Comparison of ENCODE assay signal across 9 mouse cellular contexts in the genomic region with DNA sequence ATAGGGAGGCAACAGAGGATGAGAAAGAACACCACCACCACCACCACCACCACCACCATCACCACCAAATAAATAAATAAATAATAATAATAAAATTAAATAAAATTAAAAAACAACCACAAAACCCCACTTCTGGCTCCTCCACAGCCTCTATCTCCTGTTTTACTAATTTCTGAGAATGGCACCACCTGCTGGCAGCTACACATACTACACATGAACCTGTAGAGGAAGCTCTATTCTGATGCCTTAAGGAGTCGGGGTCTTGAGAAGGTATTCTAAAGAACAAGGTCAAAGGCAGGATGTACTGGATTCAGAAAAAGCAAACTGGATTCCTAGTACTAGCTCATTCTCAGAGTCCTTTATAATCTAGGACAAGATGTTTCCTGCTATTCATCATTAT.
DNase-seq lines count a peak whose midpoint lies in the region; ATAC-seq and TF ChIP-seq lines count a peak whose summit lies in the region.
"Had no signal": no experiment of that assay in that cellular context is flagged by ENCODE, and none has a peak within 500 bp of the region (broad histone marks: within the 10 kb centered on the region; RNA-seq: fewer than 3 reads in every experiment).

No protein-coding gene starts in this region.

- H3K27me3 ChIP-seq in spleen, adult 2 months (ENCODE audit: control insufficient read depth, insufficient read depth, low read length) = no peaks in the 10 kb centered on the region

- H3K36me3 ChIP-seq in spleen, adult 2 months (ENCODE audit: control insufficient read depth, insufficient read depth, low read length) = no peaks in the 10 kb centered on the region
- H3K36me3 ChIP-seq: limb, embryonic 12.5 days had no signal

- ATAC-seq in erythroid progenitor cell, adult 5-6 weeks (replicated peaks; ENCODE audit: low FRiP score, poor library complexity, severe bottlenecking) = no peak

- no peak overlapping the region for H3K27ac ChIP-seq in spleen, adult 2 months (ENCODE audit: insufficient read depth, low read length)
- H3K27ac ChIP-seq: limb, embryonic 12.5 days had no signal

- H3K4me3 ChIP-seq in spleen, adult 2 months (ENCODE audit: extremely low read depth, insufficient read depth, insufficient read length) = no peak overlapping the region
- H3K4me3 ChIP-seq: limb, embryonic 12.5 days had no signal

- 53% methylated on average over 1 of the region's 1 CpGs for WGBS in spleen, adult 2 months

- peak; percentile 22 for DNase-seq in gastrocnemius, postnatal 10 days
- no peak for DNase-seq in gastrocnemius, adult 8-10 months (ENCODE audit: low spot score in 2 of 2)
- peak; percentile 9 to 16 for DNase-seq in spleen, adult 2 months (ENCODE audit: low read depth in 1 of 2, low spot score in 2 of 2)
- DNase-seq in spleen, adult 12 weeks (ENCODE audit: low spot score) = no peak
- DNase-seq in cerebellum, adult 9-11 months = peak; percentile 5
- peak; percentile 22 for DNase-seq in hindlimb bud, embryonic 11.5 days (ENCODE audit: extremely low spot score, low read depth, low spot score)
- peak; percentile 21 for DNase-seq in lung, postnatal 25 days (ENCODE audit: low spot score)

- TF ChIP-seq CTCF in spleen, adult 2 months (IDR thresholded peaks at IDR 0.05; ENCODE audit: extremely low read depth, insufficient read depth, insufficient read length, insufficient replicate concordance) = no peak

- no peak for TF ChIP-seq POLR2A in spleen, adult 2 months (IDR thresholded peaks at IDR 0.05; ENCODE audit: low read depth, low read length)

- no peaks in the 10 kb centered on the region for H3K4me1 ChIP-seq in spleen, adult 2 months (ENCODE audit: control insufficient read depth, insufficient read depth, insufficient read length)

Comparison
In these comparisons a context has a peak if more than half of its experiments do, and no peak if none do; other contexts are left out.
1. DNase-seq: peak in gastrocnemius, postnatal 10 days (single experiment), spleen, adult 2 months (2 of 2), cerebellum, adult 9-11 months (single experiment), hindlimb bud, embryonic 11.5 days (single experiment) and lung, postnatal 25 days (single experiment); none in gastrocnemius, adult 8-10 months (0 of 2) and spleen, adult 12 weeks (single experiment).